Mouse (Mus musculus) liver, embryonic 13.5 days (tissue): ENCODE measurements around the gene Dnajc28. TPM values are rescaled to one million over a fixed set of nuclear protein-coding genes. Genes with fewer than 3 reads are reported as not detected.
A peak's percentile ranks its signal among the peaks of the same experiment; 100 is the strongest.

Source experiments
- ATAC-seq: fragments of 200-750 bp; cut with Nextera tagmentation; 2 replicates; pipeline ENCODE4 v1.8.0; 2017; ENCODE audit warnings: low read depth, mild to moderate bottlenecking, moderate number of reproducible peaks, moderate library complexity
- DNase-seq: peaks from one replicate; pipeline ENCODE4 v3.0.0; 2022
- H3K27ac ChIP-seq: fragments of 300-500 bp; sonication (generic); 2 replicates; pipeline ENCODE4 v1.5.1; 2015; ENCODE audit warnings: moderate library complexity, mild to moderate bottlenecking, inconsistent platforms
- H3K27me3 ChIP-seq: fragments of 300-500 bp; sonication (generic); 2 replicates; pipeline ENCODE4 v1.6.1; 2015; ENCODE audit warnings: mild to moderate bottlenecking, inconsistent platforms
- H3K36me3 ChIP-seq: fragments of 300-500 bp; sonication (generic); 2 replicates; pipeline ENCODE4 v1.6.1; 2015; ENCODE audit warnings: mild to moderate bottlenecking, inconsistent platforms
- H3K4me1 ChIP-seq: fragments of 300-500 bp; sonication (generic); replicated peaks from 2 replicates; pipeline ENCODE4 v1.6.1; 2015; ENCODE audit warnings: inconsistent platforms
- H3K4me2 ChIP-seq: fragments of 300-500 bp; sonication (generic); 2 replicates; pipeline ENCODE4 v1.6.1; 2015; ENCODE audit warnings: inconsistent platforms, mild to moderate bottlenecking, moderate library complexity
- H3K4me3 ChIP-seq: fragments of 300-500 bp; sonication (generic); replicated peaks from 2 replicates; pipeline ENCODE4 v1.5.1; 2015; ENCODE audit warnings: mild to moderate bottlenecking, inconsistent platforms
- H3K9ac ChIP-seq: fragments of 300-500 bp; sonication (generic); 2 replicates; pipeline ENCODE4 v1.6.1; 2015; ENCODE audit warnings: mild to moderate bottlenecking, inconsistent platforms
- H3K9me3 ChIP-seq: fragments of 300-500 bp; sonication (generic); replicated peaks from 2 replicates; pipeline ENCODE4 v1.6.1; 2016; ENCODE audit warnings: inconsistent platforms
- WGBS: fragments of 180-500 bp; shearing (Covaris S2); methylation state at CpG from one replicate; pipeline ENCODE4 v1.1.7; 2015; ENCODE audit not compliant: insufficient replicate concordance; 5-methylcytosine and 5-hydroxymethylcytosine counted together
- polyA plus RNA-seq: library from polyadenylated mRNA; unstranded; fragments of >200 nt; fragmentation: Nextera tagmentation; extraction: Ambion mirVana; gene quantifications from 2 replicates; pipeline ENCODE4 v1.2.1, GENCODE M21; 2015

The Dnajc28 gene
- polyA plus RNA-seq, 1 experiment from 2014 or later: 1.4 TPM

GRCm38 (mm10) chr16:91606958-91607357, 11.9 kb downstream of the Dnajc28 start:
- Histone ChIP-seq H3K27me3 (peaks cover 2% of the 10 kb centered on the region; the same call in 1 of the 2 replicates), H3K4me3 (no peak overlapping the region), H3K4me1 (no peaks in the 10 kb centered on the region), H3K27ac (no peak overlapping the region), H3K9me3 (no peaks in the 10 kb centered on the region), H3K36me3 (no peaks in the 10 kb centered on the region), H3K9ac (no peak overlapping the region), H3K4me2 (no peak overlapping the region)
- DNase-seq (no peak), ATAC-seq (no peak)
- WGBS: 51% methylated on average over 8 of the region's 8 CpGs

GRCm38 (mm10) chr16:91605156-91605555, 13.7 kb downstream of the Dnajc28 start:
- Histone ChIP-seq H3K27me3 (peaks cover 14% of the 10 kb centered on the region; the same call in 1 of the 2 replicates), H3K9ac (no peak overlapping the region), H3K9me3 (no peaks in the 10 kb centered on the region), H3K27ac (no peak overlapping the region), H3K36me3 (no peaks in the 10 kb centered on the region), H3K4me1 (no peaks in the 10 kb centered on the region; the same call in 1 of the 2 replicates), H3K4me2 (no peak overlapping the region), H3K4me3 (no peak overlapping the region)
- DNase-seq (no peak), ATAC-seq (no peak)
- 78% methylated on average over 6 of the region's 6 CpGs for WGBS

- Histone ChIP-seq H3K27ac (no peak overlapping the region), H3K27me3 (peaks cover 33% of the 10 kb centered on the region), H3K36me3 (no peaks in the 10 kb centered on the region), H3K4me2 (no peak overlapping the region), H3K4me3 (no peak overlapping the region), H3K4me1 (peaks cover 11% of the 10 kb centered on the region), H3K9ac (no peak overlapping the region), H3K9me3 (no peaks in the 10 kb centered on the region)
- DNase-seq (no peak), ATAC-seq (no peak)
- 60% methylated on average over 9 of the region's 9 CpGs for WGBS
Observed at GRCm38 (mm10) chr16:91601693-91602092, 17.1 kb downstream of the Dnajc28 start.

GRCm38 (mm10) chr16:91601081-91601480, 17.7 kb downstream of the Dnajc28 start:
- DNase-seq (no peak), ATAC-seq (no peak)
- Histone ChIP-seq H3K4me3 (no peak overlapping the region), H3K9ac (no peak overlapping the region), H3K4me2 (no peak overlapping the region), H3K27ac (no peak overlapping the region), H3K36me3 (no peaks in the 10 kb centered on the region), H3K4me1 (peaks cover 18% of the 10 kb centered on the region), H3K9me3 (no peaks in the 10 kb centered on the region), H3K27me3 (peaks cover 36% of the 10 kb centered on the region)
- WGBS: 56% methylated on average over 4 of the region's 4 CpGs

DNA sequence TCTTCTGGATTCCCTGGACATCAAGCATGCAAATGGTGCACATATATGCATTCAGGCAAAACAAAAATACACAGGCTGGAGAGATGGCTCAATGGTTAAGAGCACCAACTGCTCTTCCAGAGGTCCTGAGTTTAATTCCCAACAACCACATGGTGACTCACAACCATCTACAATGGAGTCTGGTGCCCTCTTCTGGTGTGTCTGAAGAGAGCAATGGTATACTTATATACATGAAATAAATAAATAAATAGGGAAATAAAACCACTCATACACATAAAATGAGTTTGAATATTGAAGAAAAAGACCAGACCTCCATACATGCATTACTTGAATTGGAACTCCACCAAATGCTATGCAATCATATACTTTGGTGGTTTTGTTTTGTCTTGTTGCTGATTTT, 19.6 kb downstream of the Dnajc28 start:
- Histone ChIP-seq H3K27ac (no peak overlapping the region), H3K27me3 (peaks cover 45% of the 10 kb centered on the region), H3K9ac (no peak overlapping the region), H3K4me1 (peaks cover 19% of the 10 kb centered on the region), H3K9me3 (no peaks in the 10 kb centered on the region), H3K36me3 (no peaks in the 10 kb centered on the region), H3K4me3 (no peak overlapping the region), H3K4me2 (no peak overlapping the region)
- DNase-seq (no peak), ATAC-seq (no peak)

DNA sequence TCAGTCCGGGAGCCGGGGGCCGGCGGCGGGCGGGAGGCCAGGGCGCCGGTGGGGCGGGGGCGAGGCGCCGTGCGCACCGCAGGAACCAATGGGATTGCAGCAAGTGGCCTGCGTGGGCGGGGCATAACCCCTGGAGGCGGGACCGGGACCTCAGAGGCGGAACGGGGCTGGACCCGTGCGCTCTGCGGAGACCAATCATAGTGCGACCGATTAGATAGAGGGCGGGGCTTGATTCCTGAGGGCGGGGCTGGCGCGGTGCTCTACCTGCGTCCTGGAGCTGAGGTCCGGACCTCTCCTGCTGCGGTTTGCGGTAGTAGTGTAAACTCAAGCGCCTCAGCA, 21.2 kb downstream of the Dnajc28 start, which contains the start of gene Tmem50b:
Gene Tmem50b, minus strand, starts transcription at position 129 of the 339 bp plus-strand sequence.
- Histone ChIP-seq H3K9me3 (no peaks in the 10 kb centered on the region), H3K27me3 (peaks cover 45% of the 10 kb centered on the region), H3K4me2 (peak within 1 kb of the TSS; percentile 100), H3K27ac (no peak within 1 kb of the TSS; the same call in none of the 2 replicates), H3K4me3 (peak within 1 kb of the TSS; percentile 77), H3K36me3 (no peaks in the 10 kb centered on the region), H3K4me1 (peaks cover 27% of the 10 kb centered on the region), H3K9ac (peak within 1 kb of the TSS; percentile 80)
- DNase-seq (peak; percentile 99), ATAC-seq (peak; percentile 98)
- under 1% methylated on average over 33 of the region's 34 CpGs for WGBS

DNA sequence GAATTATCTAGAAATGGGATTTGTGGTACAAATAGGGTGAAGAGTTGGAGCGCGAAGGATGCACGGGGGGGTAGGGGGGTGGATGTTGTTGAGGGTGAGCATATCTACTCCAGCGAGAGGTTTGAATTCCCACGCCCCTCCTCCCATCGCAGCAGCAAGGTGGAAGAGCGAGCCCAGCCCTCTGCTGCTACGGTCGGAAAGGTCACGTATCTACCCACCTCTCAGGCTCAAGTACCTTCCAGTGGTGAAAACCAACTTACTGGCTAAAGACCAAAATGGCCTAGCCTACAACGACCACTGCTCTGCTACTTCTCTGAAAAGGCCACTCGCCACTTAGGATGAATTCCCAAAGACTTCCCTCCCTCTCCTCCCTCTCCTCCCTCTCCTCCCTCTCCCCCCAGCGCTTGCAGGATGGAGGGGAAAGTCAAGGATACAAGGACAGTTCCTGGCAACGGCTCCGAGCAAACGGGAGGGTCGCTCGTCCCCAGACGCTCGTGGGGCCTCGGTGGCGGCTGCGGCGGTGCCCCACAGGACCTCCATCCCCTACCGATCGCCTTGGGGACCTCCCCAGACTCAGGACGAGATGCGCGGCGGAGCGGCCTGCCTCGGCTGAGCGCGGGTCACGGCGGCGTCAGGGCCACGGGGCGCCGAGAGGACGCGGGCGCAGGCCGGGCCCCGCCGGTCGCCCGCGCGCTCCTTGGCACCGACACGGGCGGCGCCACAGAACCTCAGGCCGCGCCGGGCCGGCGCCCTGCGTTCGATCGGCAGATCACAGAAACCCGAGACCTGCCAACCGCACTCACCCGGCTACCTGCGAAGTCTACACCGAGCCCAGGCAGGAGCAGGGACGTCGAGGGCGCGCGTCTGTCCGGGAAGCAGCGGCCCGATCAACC, 21.8 kb downstream of the Dnajc28 start:
- H3K9me3 ChIP-seq: no peaks in the 10 kb centered on the region
- H3K27ac ChIP-seq: no peak overlapping the region; the same call in 1 of the 2 replicates
- peaks cover 43% of the 10 kb centered on the region for H3K27me3 ChIP-seq
- H3K4me3 ChIP-seq: peak overlapping the region; percentile 77
- H3K36me3 ChIP-seq: no peaks in the 10 kb centered on the region
- under 1% methylated on average over 72 of the region's 75 CpGs for WGBS
- peak overlapping the region; percentile 80 for H3K9ac ChIP-seq
- DNase-seq: peak; percentile 13
- ATAC-seq: peak; percentile 64
- H3K4me1 ChIP-seq: peaks cover 31% of the 10 kb centered on the region
- H3K4me2 ChIP-seq: peak overlapping the region; percentile 100

- no peak for DNase-seq
Observed at GRCm38 (mm10) chr16:91596397-91596778, 22.4 kb downstream of the Dnajc28 start.

DNA sequence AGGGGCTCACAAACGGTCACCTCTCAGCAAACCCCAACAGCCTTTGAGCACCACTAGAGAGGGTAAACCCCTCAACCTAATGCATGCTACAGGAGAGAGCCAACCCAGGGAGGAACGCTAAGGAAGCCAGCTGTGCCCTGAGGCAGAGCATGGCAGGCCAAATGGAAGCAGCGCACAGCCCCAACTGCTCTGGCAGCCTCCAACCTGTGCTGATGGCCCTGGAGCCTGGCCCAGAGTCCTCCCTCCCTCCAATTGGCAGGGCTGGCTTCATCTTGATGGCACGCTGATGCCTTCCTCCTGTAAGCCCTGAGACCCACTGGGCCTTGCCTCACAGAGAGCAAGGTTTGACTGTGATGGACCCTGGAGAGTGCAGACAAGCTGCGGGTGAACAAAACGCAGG, 23.8 kb downstream of the Dnajc28 start:
- H3K27me3 ChIP-seq: peaks cover 30% of the 10 kb centered on the region
- WGBS: 78% methylated on average over 6 of the region's 6 CpGs
- DNase-seq (no peak), ATAC-seq (no peak)
- H3K4me3 ChIP-seq: no peak overlapping the region
- no peak overlapping the region for H3K9ac ChIP-seq
- peaks cover 31% of the 10 kb centered on the region for H3K4me1 ChIP-seq
- H3K36me3 ChIP-seq: no peaks in the 10 kb centered on the region
- no peak overlapping the region for H3K4me2 ChIP-seq
- no peak overlapping the region for H3K27ac ChIP-seq
- no peaks in the 10 kb centered on the region for H3K9me3 ChIP-seq

More at GRCm38 (mm10) chr16:91596397-91596778, 22.4 kb downstream of the Dnajc28 start:
- no peaks in the 10 kb centered on the region for H3K9me3 ChIP-seq
- H3K4me3 ChIP-seq: peak overlapping the region; percentile 77
- H3K4me2 ChIP-seq: peak overlapping the region; percentile 100
- H3K27ac ChIP-seq: no peak overlapping the region
- peak overlapping the region; percentile 80 for H3K9ac ChIP-seq
- H3K4me1 ChIP-seq: peaks cover 31% of the 10 kb centered on the region
- H3K27me3 ChIP-seq: peaks cover 37% of the 10 kb centered on the region
- 12% methylated on average over 9 of the region's 9 CpGs for WGBS
- no peak for ATAC-seq
- H3K36me3 ChIP-seq: no peaks in the 10 kb centered on the region

GRCm38 (mm10) chr16:91593262-91593661, 25.6 kb downstream of the Dnajc28 start:
- H3K9ac ChIP-seq: no peak overlapping the region
- H3K4me1 ChIP-seq: peaks cover 31% of the 10 kb centered on the region
- no peak for ATAC-seq
- DNase-seq: no peak
- no peaks in the 10 kb centered on the region for H3K36me3 ChIP-seq
- H3K4me2 ChIP-seq: no peak overlapping the region
- H3K27me3 ChIP-seq: peaks cover 19% of the 10 kb centered on the region
- 60% methylated on average over 3 of the region's 3 CpGs for WGBS
- no peak overlapping the region for H3K4me3 ChIP-seq
- no peak overlapping the region for H3K27ac ChIP-seq
- no peaks in the 10 kb centered on the region for H3K9me3 ChIP-seq

DNA sequence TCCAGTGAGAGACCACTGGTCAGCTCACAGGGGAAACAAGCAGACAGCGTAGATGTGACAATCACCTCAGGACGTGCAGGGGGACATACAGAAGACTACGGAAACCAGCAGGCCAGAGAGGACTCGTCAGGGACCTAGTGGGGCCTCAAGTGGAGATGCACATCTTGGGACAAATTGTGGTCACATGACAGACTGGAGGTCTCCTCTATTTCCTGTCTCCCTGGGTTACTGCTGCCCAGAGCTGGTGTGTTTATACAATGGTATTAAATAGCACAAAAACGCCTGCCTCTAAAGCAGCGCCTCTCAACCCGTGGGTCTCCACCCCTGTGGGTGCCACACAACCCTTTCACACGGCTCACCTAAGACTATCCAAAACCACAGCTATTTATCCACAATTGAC, 26.7 kb downstream of the Dnajc28 start:
- peaks cover 16% of the 10 kb centered on the region for H3K27me3 ChIP-seq
- H3K4me3 ChIP-seq: no peak overlapping the region
- H3K4me2 ChIP-seq: no peak overlapping the region
- DNase-seq (no peak), ATAC-seq (no peak)
- peaks cover 30% of the 10 kb centered on the region for H3K4me1 ChIP-seq
- no peaks in the 10 kb centered on the region for H3K36me3 ChIP-seq
- H3K9ac ChIP-seq: no peak overlapping the region
- H3K9me3 ChIP-seq: no peaks in the 10 kb centered on the region
- 42% methylated on average over 8 of the region's 8 CpGs for WGBS
- H3K27ac ChIP-seq: no peak overlapping the region

GRCm38 (mm10) chr16:91588703-91589102, 30.1 kb downstream of the Dnajc28 start:
- Histone ChIP-seq H3K27me3 (no peaks in the 10 kb centered on the region), H3K9me3 (no peaks in the 10 kb centered on the region), H3K36me3 (no peaks in the 10 kb centered on the region), H3K9ac (no peak overlapping the region), H3K4me3 (no peak overlapping the region), H3K4me1 (peaks cover 18% of the 10 kb centered on the region), H3K27ac (no peak overlapping the region), H3K4me2 (no peak overlapping the region)
- WGBS: 69% methylated on average over 3 of the region's 3 CpGs
- no peak for DNase-seq
- no peak for ATAC-seq
